Mouse (Mus musculus): ENCODE measurements at regions not wholly inside any gene's neighbourhood (a gene's known extent, or its start where the extent isn't known, plus 50 kb on each side); places are given as distances from the start of the nearest gene placed in this dataset.
"Not testable (repeated sequence)": the region's sequence is repeated elsewhere in the genome, so short reads cannot be mapped to it uniquely, and the experiment has no call there.

DNA sequence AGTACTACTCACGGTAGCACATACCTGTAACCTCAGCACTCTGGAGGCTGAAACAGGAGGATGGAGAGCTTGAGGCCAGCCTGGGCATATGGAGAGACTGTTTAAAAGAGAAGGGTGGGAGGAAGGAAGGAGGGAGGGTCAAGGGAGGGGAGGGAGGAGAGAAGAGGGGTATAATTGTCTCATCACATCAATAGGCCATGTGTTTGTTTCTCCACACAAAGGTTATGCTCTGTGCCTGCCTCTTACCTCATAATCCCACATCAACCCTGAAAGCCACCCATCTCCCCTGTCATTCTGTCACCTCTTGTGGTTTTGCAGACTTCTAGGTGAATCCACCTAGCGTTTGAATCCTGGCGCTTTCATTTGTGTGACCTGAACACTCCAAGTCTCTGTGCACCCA, 210.3 kb downstream of the Trim29 start:
- DNase-seq (ENCODE audit: low spot score in 2 of 2), result no peak

- DNase-seq (ENCODE audit: low spot score in 2 of 2), result no peak
Measured at GRCm38 (mm10) chr9:43524947-43525565, 214.4 kb downstream of the Trim29 start.

DNA sequence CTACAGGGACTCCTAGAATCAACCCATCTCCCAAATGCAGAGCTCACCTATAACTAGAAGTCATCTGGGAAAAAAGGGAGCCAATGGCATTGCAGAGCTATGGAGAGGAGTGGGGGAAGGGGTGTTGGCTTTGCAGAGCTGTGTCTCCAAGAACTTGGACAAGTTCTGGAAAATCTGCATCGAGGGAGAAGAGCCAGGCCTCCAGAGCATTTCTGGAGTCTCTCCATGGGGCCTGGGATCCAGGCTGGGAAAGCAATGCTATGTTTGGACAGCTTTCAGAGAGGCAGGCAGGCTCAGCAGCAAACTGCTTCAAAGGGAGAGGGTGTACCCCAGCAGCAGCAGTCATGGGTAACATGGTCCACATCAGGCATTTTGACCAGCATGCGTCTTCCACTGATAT, 211.6 kb upstream of the Nectin1 start:
- DNase-seq (ENCODE audit: low spot score in 2 of 2), result no peak

GRCm38 (mm10) chr9:43535967-43536366, 207.8 kb upstream of the Nectin1 start:
- no peak for DNase-seq (ENCODE audit: low spot score in 2 of 2)

- no peak for DNase-seq (ENCODE audit: low spot score in 2 of 2)
Measured at GRCm38 (mm10) chr9:43537121-43537520, 206.7 kb upstream of the Nectin1 start.

- DNase-seq (ENCODE audit: low spot score in 2 of 2), result no peak
Measured at GRCm38 (mm10) chr9:43540131-43540530, 203.7 kb upstream of the Nectin1 start.

- no peak for DNase-seq (ENCODE audit: low spot score in 2 of 2)
Measured at GRCm38 (mm10) chr9:43541234-43541633, 202.6 kb upstream of the Nectin1 start.

DNA sequence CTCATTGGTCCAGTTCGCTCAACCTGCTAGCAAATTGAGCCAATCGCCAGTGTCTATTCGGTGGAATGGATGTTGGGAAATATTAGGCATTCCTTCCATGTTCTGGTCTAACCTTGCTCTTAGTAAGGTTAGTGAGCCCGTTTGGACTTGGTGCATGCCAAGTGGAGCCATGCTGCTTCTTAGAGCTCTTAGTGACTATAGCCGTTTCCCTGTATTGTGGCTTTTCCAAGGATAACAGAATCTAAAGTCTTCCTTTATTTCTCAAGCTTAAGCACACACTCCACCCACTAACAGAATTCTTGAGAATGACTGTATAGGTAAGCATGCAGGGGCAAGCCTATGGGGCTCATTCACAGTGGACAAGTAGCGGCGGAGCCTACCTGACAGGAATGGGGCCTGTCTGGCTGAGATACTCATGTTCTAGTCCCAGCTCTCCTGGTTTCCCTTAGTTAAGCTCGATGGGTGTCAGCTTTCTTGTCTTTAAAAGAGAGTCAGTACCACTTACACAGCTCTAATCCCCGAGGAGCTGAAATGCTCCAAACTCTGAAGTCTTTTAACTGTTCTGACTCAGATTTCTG, 201.6 kb upstream of the Nectin1 start:
- DNase-seq (ENCODE audit: low spot score in 2 of 2), result no peak

- peak in 1 of 2 experiments; percentile 19 for DNase-seq (ENCODE audit: low spot score in 2 of 2)
Measured at GRCm38 (mm10) chr9:43545081-43545565, 198.7 kb upstream of the Nectin1 start.

GRCm38 (mm10) chr9:43548883-43549282, 194.9 kb upstream of the Nectin1 start:
- no peak for DNase-seq (ENCODE audit: low spot score in 2 of 2)

- no peak for DNase-seq (ENCODE audit: low spot score in 2 of 2)
Measured at GRCm38 (mm10) chr9:43549293-43549692, 194.5 kb upstream of the Nectin1 start.

- not testable (repeated sequence) for DNase-seq (ENCODE audit: low spot score in 2 of 2)
Measured at GRCm38 (mm10) chr9:43552758-43553157, 191.0 kb upstream of the Nectin1 start.

DNA sequence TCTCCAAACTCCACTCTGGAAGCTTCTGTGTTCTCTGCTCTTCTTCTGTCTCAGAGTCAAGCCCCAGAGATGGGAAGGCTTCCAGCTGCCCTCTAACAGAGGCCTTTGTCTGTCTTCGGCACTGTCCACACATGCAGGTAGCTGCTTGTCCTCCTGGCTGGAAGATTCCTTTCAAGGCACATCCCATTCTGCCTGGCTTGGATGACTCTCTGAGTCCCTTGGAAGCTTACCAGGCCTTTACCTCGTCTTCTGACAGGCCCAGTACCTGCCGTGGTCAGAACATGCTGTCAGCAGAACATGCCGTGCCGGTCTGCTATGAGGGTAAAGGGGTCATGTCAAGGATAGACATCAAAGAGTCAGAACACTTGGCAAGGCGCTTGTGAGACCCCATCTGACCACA, 181.8 kb upstream of the Nectin1 start:
- no peak for DNase-seq (ENCODE audit: low spot score in 2 of 2)

- DNase-seq (ENCODE audit: low spot score in 2 of 2), result no peak
Measured at GRCm38 (mm10) chr9:43564239-43564906, 179.4 kb upstream of the Nectin1 start.

DNA sequence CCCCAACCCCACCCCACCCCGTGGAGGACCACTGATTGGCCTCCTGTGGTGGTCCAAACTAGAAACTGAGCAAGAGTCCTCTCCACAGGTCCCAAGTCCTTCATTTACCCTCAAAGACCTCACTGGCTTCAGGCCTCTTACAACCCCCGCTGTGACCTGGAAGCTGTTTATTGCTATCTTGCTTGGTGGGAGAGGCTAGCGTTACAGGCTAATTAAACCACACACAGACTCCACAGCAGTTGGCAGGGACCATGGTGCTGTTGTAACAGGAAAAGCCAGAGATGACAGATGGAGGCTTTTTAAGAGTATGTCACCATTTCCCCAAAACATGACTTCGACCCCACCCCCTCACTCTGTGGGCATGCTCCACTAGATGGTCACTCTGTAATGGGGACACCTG, 174.9 kb upstream of the Nectin1 start:
- DNase-seq (ENCODE audit: low spot score in 2 of 2), result no peak

- DNase-seq (ENCODE audit: low spot score in 2 of 2), result no peak
Measured at GRCm38 (mm10) chr9:43571086-43571485, 172.7 kb upstream of the Nectin1 start.

- DNase-seq (ENCODE audit: low spot score in 2 of 2), result no peak
Measured at GRCm38 (mm10) chr9:43575659-43576058, 168.1 kb upstream of the Nectin1 start.

- DNase-seq (ENCODE audit: low spot score in 2 of 2), result no peak
Measured at GRCm38 (mm10) chr9:43580653-43581052, 163.1 kb upstream of the Nectin1 start.

DNA sequence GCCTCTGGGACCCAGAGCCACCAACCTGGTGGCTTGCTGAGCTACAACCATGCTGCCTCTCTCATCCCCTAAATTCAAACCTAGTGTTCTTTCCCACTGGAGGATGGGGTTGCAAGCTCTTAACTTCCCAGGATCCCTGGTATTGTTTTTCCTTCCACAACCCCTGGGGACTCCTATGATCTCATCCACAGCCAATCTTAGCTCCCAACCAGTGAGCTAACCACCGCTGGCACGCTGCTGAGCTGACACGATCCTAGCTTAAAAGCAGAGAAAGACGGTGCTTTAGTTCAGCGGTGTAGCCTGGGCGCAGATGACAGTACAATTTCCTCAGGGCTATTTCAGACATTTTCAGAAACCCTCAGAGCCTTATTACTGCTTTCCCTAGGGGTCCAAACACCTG, 158.2 kb upstream of the Nectin1 start:
- DNase-seq (ENCODE audit: low spot score in 2 of 2), result no peak

DNA sequence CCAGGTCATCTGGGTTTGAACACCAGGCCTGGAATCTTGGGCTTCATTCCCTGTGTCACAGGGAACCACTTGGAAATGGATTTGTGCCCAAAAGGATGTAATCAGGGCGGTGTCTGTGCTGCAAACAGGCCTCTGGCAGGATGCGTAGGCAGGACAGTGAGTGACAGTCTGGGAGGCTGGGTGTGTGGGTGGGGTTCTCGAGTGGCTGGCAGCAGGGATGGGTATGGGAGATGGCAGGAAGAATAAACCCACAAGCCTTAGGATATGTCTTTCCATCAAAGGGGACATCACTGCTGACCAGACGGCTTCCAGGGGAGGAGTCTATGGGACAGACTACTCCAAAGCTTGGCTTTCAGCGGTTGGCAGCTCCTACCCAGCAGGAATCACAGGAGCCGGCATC, 150.5 kb upstream of the Nectin1 start:
- DNase-seq (ENCODE audit: low spot score in 2 of 2), result no peak

DNA sequence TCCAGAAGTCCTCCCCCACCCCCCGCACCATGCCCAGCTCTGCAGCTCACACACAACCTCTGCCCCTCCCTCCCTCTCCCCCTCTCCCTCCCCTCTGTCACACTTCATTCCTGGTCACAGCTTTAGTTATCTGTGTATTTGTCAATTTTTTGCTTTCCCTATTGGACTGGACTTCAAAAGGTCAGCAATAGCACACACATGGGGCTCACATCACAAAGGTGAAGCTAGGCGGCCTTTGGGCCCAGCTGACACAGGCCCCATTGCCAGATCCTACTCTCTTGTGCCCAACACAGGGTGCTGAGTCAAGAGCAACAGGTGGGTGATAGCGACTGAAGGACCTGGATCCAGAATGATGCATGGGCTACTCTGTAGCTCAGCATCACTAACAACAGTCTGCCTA, 149.0 kb upstream of the Nectin1 start:
- DNase-seq (ENCODE audit: low spot score in 2 of 2), result no peak

DNA sequence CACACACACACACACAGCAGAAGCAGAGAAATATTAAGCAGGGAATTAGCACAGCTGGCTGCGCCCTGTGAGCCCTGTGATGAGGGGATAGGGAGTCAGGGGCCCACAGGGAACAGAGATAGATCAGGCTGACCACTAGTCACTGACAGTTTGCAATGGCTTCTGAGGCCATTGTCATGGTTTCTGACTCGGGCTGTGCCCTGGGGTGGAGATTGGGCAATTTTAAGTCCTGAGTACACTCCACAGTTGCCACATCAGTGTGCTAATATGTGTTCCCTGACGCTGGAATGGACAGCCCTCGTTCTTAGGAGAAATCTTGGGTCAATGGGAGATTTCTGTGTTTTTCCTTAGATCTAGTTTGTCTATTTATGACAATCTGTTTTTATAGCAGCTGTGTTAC, 148.3 kb upstream of the Nectin1 start:
- no peak for DNase-seq (ENCODE audit: low spot score in 2 of 2)

- DNase-seq (ENCODE audit: low spot score in 2 of 2), result no peak
Measured at GRCm38 (mm10) chr9:43600396-43600795, 143.4 kb upstream of the Nectin1 start.
